Mouse (Mus musculus): ENCODE data around the gene Rps6ka5.

DNA sequence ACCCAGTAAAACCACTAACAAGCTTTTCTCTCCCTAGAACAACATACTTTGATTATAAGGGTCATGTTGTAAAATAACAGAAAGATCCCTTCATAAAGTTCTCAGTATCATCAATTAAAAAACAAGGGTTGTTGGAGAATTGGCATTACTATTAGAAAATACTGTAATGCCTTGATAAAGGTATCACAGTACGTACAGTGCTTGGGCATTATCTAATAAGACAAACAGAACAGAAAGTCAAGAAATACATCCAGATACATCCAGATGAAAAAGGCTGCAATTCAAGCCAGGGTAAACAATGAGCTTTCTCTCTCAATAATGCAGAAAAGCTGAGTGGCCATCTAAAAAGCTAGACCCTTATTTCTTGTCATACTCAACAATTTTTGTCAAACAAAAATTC is 84.8 kb downstream of the Rps6ka5 start:
- TF ChIP-seq GABPA (IDR thresholded peaks at IDR 0.05; ENCODE audit: low read depth, low read length), result no peak
- no peak for TF ChIP-seq USF2 (IDR thresholded peaks at IDR 0.05; ENCODE audit: borderline replicate concordance in 1 of 2, insufficient read depth in 1 of 2, low read depth in 1 of 2, low read length in 2 of 2)
- TF ChIP-seq CTCF (IDR thresholded peaks at IDR 0.05 in 2 of 3, conservative IDR thresholded peaks at IDR 0.05 in 1 of 3; ENCODE audit: control insufficient read depth in 1 of 3, insufficient read depth in 1 of 3, low read depth in 2 of 3, low read length in 3 of 3, poor library complexity in 1 of 3, severe bottlenecking in 1 of 3), result no peak
- no peak for TF ChIP-seq USF1 (IDR thresholded peaks at IDR 0.05; ENCODE audit: low read depth, low read length)
- no peak for TF ChIP-seq POLR2A (IDR thresholded peaks at IDR 0.05; ENCODE audit: control insufficient read depth in 1 of 2, insufficient read depth in 1 of 2, low read depth in 1 of 2, low read length in 2 of 2, poor library complexity in 1 of 2)
- TF ChIP-seq ZNF384 (IDR thresholded peaks at IDR 0.05; ENCODE audit: low read depth, low read length), result no peak
- TF ChIP-seq TBP (IDR thresholded peaks at IDR 0.05; ENCODE audit: low read depth, low read length), result no peak
- TF ChIP-seq SMC3 (IDR thresholded peaks at IDR 0.05; ENCODE audit: low read depth, low read length), result no peak
- no peak for TF ChIP-seq GATA1 (IDR thresholded peaks at IDR 0.05; ENCODE audit: low read depth, low read length)
- TF ChIP-seq NRF1 (IDR thresholded peaks at IDR 0.05; ENCODE audit: insufficient read depth, low read depth, low read length, poor library complexity, severe bottlenecking), result no peak
- no peak for TF ChIP-seq NELFE (IDR thresholded peaks at IDR 0.05; ENCODE audit: low read depth, low read length)
- TF ChIP-seq HCFC1 (IDR thresholded peaks at IDR 0.05; ENCODE audit: low read depth, low read length), result no peak
- no peak for TF ChIP-seq TAL1 (IDR thresholded peaks at IDR 0.05; ENCODE audit: low read length)

Measured in MEL (cell line).